Mouse (Mus musculus) CH12.LX (cell line): ENCODE results near the gene Sclt1. TPM values are rescaled to one million over a fixed set of nuclear protein-coding genes. Genes with fewer than 3 reads are reported as not detected.
A peak's percentile ranks its signal among the peaks of the same experiment; 100 is the strongest.

Experiments used
- DNase-seq: peaks from one replicate; pipeline ENCODE4 v3.0.0-alpha.2; 2013; ENCODE audit errors: extremely low read depth
- H3K27ac ChIP-seq: 2 replicates; pipeline ENCODE4 v1.5.1; 2012; ENCODE audit warnings: low read depth, mild to moderate bottlenecking, control low read depth, moderate library complexity; ENCODE audit not compliant: insufficient read depth
- H3K27me3 ChIP-seq: replicated peaks from 2 replicates; pipeline ENCODE3; 2012; ENCODE audit warnings: inconsistent platforms
- H3K36me3 ChIP-seq, 2 experiments: replicated peaks in 1 of 2; 2 replicates each; pipeline versions ENCODE3 to v1.6.1; 2012; ENCODE audit warnings: inconsistent platforms in 1 of 2, low read length in 1 of 2, mild to moderate bottlenecking in 1 of 2, mixed read lengths in 1 of 2, moderate library complexity in 1 of 2; ENCODE audit not compliant: control insufficient read depth in 1 of 2, insufficient read depth in 1 of 2
- H3K4me1 ChIP-seq, 2 experiments: 2 replicates each; pipeline ENCODE4 v1.6.1; 2012; ENCODE audit warnings: inconsistent platforms in 1 of 2, moderate library complexity in 1 of 2; ENCODE audit not compliant: insufficient read depth in 2 of 2, control insufficient read depth in 1 of 2
- H3K4me2 ChIP-seq: 2 replicates; pipeline ENCODE4 v1.6.1; 2012; ENCODE audit warnings: low read depth, mild to moderate bottlenecking, control low read depth; ENCODE audit not compliant: poor library complexity, insufficient read depth, severe bottlenecking
- H3K4me3 ChIP-seq, 3 experiments: fragments of 150-350 bp in 1 of 3; sonication (generic) in 1 of 3; replicated peaks in 1 of 3; 2 replicates each; pipeline versions ENCODE3 to v1.5.1; 2011 to 2012; ENCODE audit warnings: low read depth in 2 of 3, low read length in 2 of 3, mild to moderate bottlenecking in 2 of 3, moderate library complexity in 2 of 3, control low read depth in 1 of 3, improper control_type of control experiment in 1 of 3, inconsistent platforms in 1 of 3, mixed read lengths in 1 of 3; ENCODE audit not compliant: poor library complexity in 1 of 3
- H3K79me2 ChIP-seq: replicated peaks from 2 replicates; pipeline ENCODE4 v1.6.1; 2012; ENCODE audit warnings: mild to moderate bottlenecking, moderate library complexity; ENCODE audit not compliant: control insufficient read depth, poor library complexity, insufficient read depth, severe bottlenecking; ENCODE audit errors: extremely low read depth
- H3K9ac ChIP-seq: 2 replicates; pipeline ENCODE4 v1.6.1; 2012; ENCODE audit warnings: low read depth, mild to moderate bottlenecking, control low read depth, moderate library complexity; ENCODE audit not compliant: insufficient read depth
- H3K9me3 ChIP-seq: replicated peaks from 2 replicates; pipeline ENCODE3; 2012; ENCODE audit warnings: low read length, inconsistent platforms, mixed read lengths
- BHLHE40 ChIP-seq: IDR thresholded peaks from 2 replicates; pipeline ENCODE4 v1.6.1; 2011; ENCODE audit warnings: mild to moderate bottlenecking, low read depth, low read length, improper control_type of control experiment
- CTCF ChIP-seq, 2 experiments: IDR thresholded peaks in 1 of 2; conservative IDR thresholded peaks in 1 of 2; 2 replicates each; pipeline ENCODE4 v1.5.1; 2011 to 2012; ENCODE audit warnings: low read depth in 2 of 2, low read length in 2 of 2, improper control_type of control experiment in 1 of 2, inconsistent platforms in 1 of 2, mild to moderate bottlenecking in 1 of 2, moderate library complexity in 1 of 2
- EP300 ChIP-seq: IDR thresholded peaks from 2 replicates; pipeline ENCODE4 v1.6.1; 2011; ENCODE audit warnings: low read length, improper control_type of control experiment
- IRF4 ChIP-seq: IDR thresholded peaks from 2 replicates; pipeline ENCODE4 v1.6.1; 2014; ENCODE audit warnings: low read depth, mild to moderate bottlenecking, inconsistent platforms, low read length, improper control_type of control experiment
- KAT2A ChIP-seq: IDR thresholded peaks from 2 replicates; pipeline ENCODE4 v1.6.1; 2012; ENCODE audit warnings: low read length, improper control_type of control experiment, inconsistent platforms; ENCODE audit not compliant: insufficient replicate concordance
- MAFK ChIP-seq: IDR thresholded peaks from 2 replicates; pipeline ENCODE4 v1.6.1; 2011; ENCODE audit warnings: low read length, improper control_type of control experiment; ENCODE audit not compliant: insufficient replicate concordance
- MAZ ChIP-seq: IDR thresholded peaks from 2 replicates; pipeline ENCODE4 v1.6.1; 2012; ENCODE audit warnings: low read depth, mild to moderate bottlenecking, inconsistent platforms, low read length, improper control_type of control experiment, moderate library complexity
- MXI1 ChIP-seq: IDR thresholded peaks from 2 replicates; pipeline ENCODE4 v1.6.1; 2011; ENCODE audit warnings: mild to moderate bottlenecking, low read depth, low read length, improper control_type of control experiment
- NRF1 ChIP-seq: IDR thresholded peaks from 2 replicates; pipeline ENCODE4 v1.6.1; 2014; ENCODE audit warnings: low read depth, mild to moderate bottlenecking, inconsistent platforms, low read length, improper control_type of control experiment, moderate library complexity
- PAX5 ChIP-seq: IDR thresholded peaks from 2 replicates; pipeline ENCODE4 v1.6.1; 2012; ENCODE audit warnings: low read length, inconsistent platforms, mixed read lengths
- RAD21 ChIP-seq: IDR thresholded peaks from 2 replicates; pipeline ENCODE4 v1.6.1; 2011; ENCODE audit warnings: low read depth, mild to moderate bottlenecking, low read length, improper control_type of control experiment, moderate library complexity
- RCOR1 ChIP-seq: conservative IDR thresholded peaks from 2 replicates; pipeline ENCODE4 v1.6.1; 2012; ENCODE audit warnings: low read depth, mild to moderate bottlenecking, inconsistent platforms, low read length, improper control_type of control experiment
- SMC3 ChIP-seq: IDR thresholded peaks from 2 replicates; pipeline ENCODE4 v1.6.1; 2011; ENCODE audit warnings: low read depth, low read length, improper control_type of control experiment
- TBP ChIP-seq: conservative IDR thresholded peaks from 2 replicates; pipeline ENCODE4 v1.6.1; 2011; ENCODE audit warnings: low read depth, low read length, improper control_type of control experiment
- UBTF ChIP-seq: IDR thresholded peaks from 2 replicates; pipeline ENCODE4 v1.6.1; 2012; ENCODE audit warnings: low read depth, mild to moderate bottlenecking, inconsistent platforms, low read length, improper control_type of control experiment, moderate library complexity
- ZKSCAN1 ChIP-seq: IDR thresholded peaks from 2 replicates; pipeline ENCODE4 v1.6.1; 2012; ENCODE audit warnings: low read depth, inconsistent platforms, low read length, improper control_type of control experiment, borderline replicate concordance
- ZNF384 ChIP-seq: IDR thresholded peaks from 2 replicates; pipeline ENCODE4 v1.6.1; 2012; ENCODE audit warnings: low read depth, low read length, improper control_type of control experiment, inconsistent platforms
- dilution Hi-C: fragments of 300-500 bp; cut with MboI; formaldehyde crosslinking; loops from 2 replicates; pipeline ENCODE4 v1.14.3; 2020; ENCODE audit warnings: low sequenced_read_pairs; ENCODE audit not compliant: extremely low pct_unique_long_range_greater_than_20kb, extremely low pct_ligation_motif_present
- in situ Hi-C: fragments of 300-500 bp; cut with MboI; formaldehyde crosslinking; loops from 3 replicates; pipeline ENCODE4 v1.14.3; 2019; ENCODE audit warnings: low sequenced_read_pairs, low pct_ligation_motif_present, low pct_unique_long_range_greater_than_20kb, mixed read lengths
- polyA plus RNA-seq: library from polyadenylated mRNA; unstranded; fragments of >175 nt; gene quantifications from 2 replicates; pipeline ENCODE4 v1.2.1, GENCODE M21; 2012; ENCODE audit warnings: low read depth; ENCODE audit not compliant: insufficient read length
- total RNA-seq, 2 experiments: library from RNA; depleted of rRNA; stranded (reverse); fragments of 300-350 nt in 1 of 2; fragments of >200 nt in 1 of 2; gene quantifications; 2 replicates each; pipeline ENCODE4 v1.2.3; 2012 to 2014

The Sclt1 gene
- total and polyA plus RNA-seq, 3 experiments: 5.3 to 7.4 (median 6.5) TPM

DNA sequence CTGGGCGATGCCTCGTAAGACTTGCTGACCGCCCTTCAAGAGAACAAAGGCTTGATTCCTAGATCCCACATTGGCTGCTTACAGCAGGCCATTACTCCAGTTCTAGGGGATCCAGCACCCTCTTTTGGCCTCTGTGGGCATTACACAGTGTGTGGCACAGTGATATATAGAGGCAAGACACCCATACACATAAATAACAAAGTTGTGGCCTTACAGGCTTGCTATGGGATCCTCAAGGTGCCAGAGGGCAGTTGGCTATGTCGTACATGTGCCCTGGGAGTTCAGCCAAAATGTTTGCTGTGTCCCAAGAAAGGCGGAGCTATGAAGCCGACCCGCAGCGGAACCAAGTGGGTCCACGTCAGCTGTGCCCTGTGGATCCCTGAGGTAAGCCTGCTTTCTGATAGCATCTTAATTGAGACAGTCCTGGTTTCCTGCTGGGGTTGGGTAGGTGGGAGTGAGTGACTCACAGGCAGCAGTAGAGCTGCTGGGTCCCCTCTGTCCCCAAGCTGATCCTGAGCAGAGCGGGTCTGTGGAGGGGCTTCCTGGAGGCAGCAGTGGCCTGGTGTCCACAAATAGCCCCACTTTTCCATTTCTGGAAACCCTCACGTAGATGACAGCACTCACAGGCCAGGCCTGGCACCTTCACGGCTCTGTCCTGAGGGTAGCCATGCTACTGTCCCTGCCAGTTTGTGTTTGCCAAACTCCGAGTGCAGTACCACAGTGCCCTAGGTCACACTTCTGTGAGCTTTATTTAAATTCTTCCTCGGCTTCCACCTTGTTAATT is 142.3 kb downstream of the Sclt1 start:
- Histone ChIP-seq H3K27me3 (no peaks in the 10 kb centered on the region), H3K36me3 (peaks cover 54 to 92% of the 10 kb centered on the region in 2 experiments), H3K4me1 (no peaks in the 10 kb centered on the region), H3K4me3 (no peak overlapping the region), H3K9ac (no peak overlapping the region), H3K4me2 (no peak overlapping the region), H3K9me3 (no peaks in the 10 kb centered on the region), H3K27ac (no peak overlapping the region), H3K79me2 (no peaks in the 10 kb centered on the region)
- in situ Hi-C loops: no loop called here
- peak; percentile 52 for DNase-seq
- dilution Hi-C loops: no loop called here
- TF ChIP-seq IRF4 (0 out of 2 replicates have a peak, but pooled peaks have one; percentile 11), SMC3 (peak; percentile 61), CTCF (conservative IDR thresholded peaks at IDR 0.05 in 1 of 2, IDR thresholded peaks at IDR 0.05 in 1 of 2; ENCODE audit: low read depth in 2 of 2, low read length in 2 of 2) (peak; percentile 61 to 78), RAD21 (peak; percentile 80), ZNF384 (no peak)

DNA sequence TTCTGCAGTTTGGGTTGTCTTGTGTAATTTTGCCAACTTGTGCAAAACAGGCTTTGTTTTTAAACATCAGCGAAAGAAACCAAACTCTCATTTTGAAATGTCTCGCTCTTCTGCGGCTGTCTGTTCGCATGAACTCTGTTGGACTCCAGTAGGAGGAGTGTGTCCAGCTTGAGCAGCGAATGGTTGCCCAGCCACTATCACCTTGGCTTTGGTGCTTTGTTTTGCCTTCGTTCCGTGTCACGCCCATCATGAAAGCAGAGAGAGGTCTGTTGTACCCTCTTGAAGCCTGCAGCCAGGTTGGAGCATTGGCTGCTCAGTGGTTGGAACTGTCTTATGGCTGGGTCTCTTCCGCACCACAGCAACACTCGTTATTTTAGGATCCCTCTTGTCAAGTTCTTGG is 143.1 kb downstream of the Sclt1 start:
- Histone ChIP-seq H3K4me1 (no peaks in the 10 kb centered on the region), H3K4me3 (no peak overlapping the region), H3K9ac (no peak overlapping the region), H3K4me2 (no peak overlapping the region), H3K27me3 (no peaks in the 10 kb centered on the region), H3K79me2 (no peaks in the 10 kb centered on the region), H3K27ac (no peak overlapping the region), H3K36me3 (peaks cover 53 to 92% of the 10 kb centered on the region in 2 experiments), H3K9me3 (no peaks in the 10 kb centered on the region)
- in situ Hi-C loops (no loop called here), dilution Hi-C loops (no loop called here)
- no peak for DNase-seq
- TF ChIP-seq RAD21 (no peak), TBP (no peak), MAZ (no peak), MXI1 (no peak), SMC3 (no peak), KAT2A (no peak), BHLHE40 (no peak), NRF1 (no peak), ZKSCAN1 (no peak), EP300 (no peak), IRF4 (no peak), UBTF (no peak), RCOR1 (no peak), PAX5 (no peak), MAFK (no peak)
